Mouse (Mus musculus): ENCODE data around the gene Ccdc126.
"Not testable (repeated sequence)": the region's sequence is repeated elsewhere in the genome, so short reads cannot be mapped to it uniquely, and the experiment has no call there.

Gene Ccdc126

GRCm38 (mm10) chr6:49318966-49319594 lies at the start of gene Ccdc126:
Ccdc126 (plus strand) TSS chr6:49319274.
- DNase-seq = peak; percentile 97 to 99

- DNase-seq = no peak
These were observed 49.2 kb upstream of the Ccdc126 start for GRCm38 (mm10) chr6:49269923-49270322.

DNA sequence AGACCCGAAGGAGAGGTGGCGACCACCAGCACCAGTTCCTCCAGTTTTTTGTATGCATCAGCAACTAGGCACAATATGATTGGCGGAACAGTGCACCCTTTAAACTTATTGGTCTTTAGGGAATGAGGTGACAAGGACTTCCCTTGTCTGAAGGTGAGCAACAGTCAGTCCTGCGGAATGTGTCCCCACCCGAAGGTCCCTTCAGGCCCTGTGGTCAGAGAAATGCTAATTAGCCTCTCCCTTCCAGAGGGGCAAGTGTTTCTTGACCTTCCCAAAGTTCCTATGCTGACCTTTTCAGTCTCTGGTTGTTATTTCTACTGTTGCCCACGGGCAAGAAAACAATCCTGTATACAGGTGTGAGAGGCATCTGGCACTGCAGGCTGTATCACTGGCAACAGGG lies 47.3 kb upstream of the Ccdc126 start:
- DNase-seq = no peak

DNA sequence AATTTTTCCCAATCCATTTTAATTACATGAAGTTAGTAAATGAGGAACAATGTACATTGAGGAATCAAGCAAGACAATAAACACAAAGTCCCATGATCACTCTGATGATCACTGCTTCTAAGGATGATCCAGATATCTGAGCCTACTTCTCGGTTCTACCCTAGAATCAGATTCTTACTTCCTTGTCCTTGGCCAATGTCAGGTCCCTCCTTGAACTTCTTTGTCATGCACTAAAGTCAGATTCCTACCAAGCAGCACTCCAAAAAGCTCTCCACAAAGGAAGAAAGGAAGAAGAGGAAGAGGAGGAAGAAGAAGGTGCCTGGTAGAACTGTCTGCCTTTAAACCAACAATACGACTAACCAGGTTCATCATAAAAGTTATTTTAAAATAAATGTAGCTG lies 46.2 kb upstream of the Ccdc126 start:
- no peak for DNase-seq

GRCm38 (mm10) chr6:49273934-49274333 lies 45.1 kb upstream of the Ccdc126 start:
- DNase-seq = no peak

- no peak for DNase-seq
These were observed 44.5 kb upstream of the Ccdc126 start for GRCm38 (mm10) chr6:49274416-49275091.

GRCm38 (mm10) chr6:49275296-49275695 lies 43.8 kb upstream of the Ccdc126 start:
- no peak for DNase-seq

DNA sequence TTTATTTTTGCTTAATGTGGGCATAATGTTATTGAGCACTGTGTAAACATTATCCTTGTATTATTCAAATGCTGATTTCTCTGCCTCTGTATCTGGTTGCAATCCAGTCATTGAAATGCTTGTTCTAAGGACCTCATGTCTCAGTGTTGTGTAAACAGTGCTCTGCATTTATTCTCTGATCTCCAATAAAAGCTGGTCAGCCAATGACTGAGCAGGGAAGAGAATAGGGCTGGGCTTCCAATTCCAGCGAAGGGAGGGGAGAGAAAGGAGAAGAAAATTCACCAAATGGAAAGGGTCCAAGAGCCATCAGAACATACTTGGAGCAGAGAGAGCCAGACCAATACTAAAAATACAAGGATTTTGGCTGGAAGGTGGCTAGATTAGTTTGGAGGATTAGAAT lies 38.1 kb upstream of the Ccdc126 start:
- no peak for DNase-seq

GRCm38 (mm10) chr6:49282122-49282521 lies 37.0 kb upstream of the Ccdc126 start:
- peak in 1 of 2 experiments; percentile 21 for DNase-seq

GRCm38 (mm10) chr6:49298286-49298685 lies 20.8 kb upstream of the Ccdc126 start:
- no peak for DNase-seq

- DNase-seq = not testable (repeated sequence)
These were observed 4.3 kb upstream of the Ccdc126 start for GRCm38 (mm10) chr6:49314821-49315220.

DNA sequence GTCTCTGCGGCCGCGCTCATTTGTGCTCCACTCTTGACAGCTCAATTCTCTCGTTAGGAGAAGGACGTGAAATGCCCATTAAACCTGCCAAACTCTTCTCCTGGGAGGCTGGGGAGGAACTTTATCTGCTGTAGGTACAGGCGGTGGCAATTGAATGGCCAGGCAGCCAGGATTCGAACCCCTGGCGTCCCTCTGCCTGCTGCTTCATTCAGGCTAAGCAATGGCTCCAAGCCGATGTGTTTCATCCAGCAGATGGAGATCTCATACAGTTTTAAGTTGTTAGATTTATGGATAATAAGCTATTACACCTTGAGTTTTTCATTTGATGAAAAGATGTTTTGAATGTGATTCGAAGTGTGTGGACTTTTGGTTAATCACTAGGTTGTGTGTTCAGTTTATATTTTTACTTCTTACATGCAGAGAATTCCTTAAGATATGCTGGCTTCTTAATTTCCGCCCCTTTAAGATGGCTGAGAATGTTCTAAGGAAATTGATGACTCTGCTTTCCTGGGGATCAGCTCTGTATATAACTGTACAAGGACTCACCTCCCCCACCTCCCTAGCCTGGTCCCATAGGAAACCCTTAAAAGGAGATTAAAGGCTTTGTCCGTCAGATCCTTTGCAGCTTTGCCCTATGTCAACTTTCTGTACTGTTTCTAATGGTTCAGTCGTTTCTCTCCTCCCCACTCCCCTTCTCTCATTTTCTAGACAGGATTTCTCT lies 681 bp downstream of the Ccdc126 start:
- DNase-seq = peak in 1 of 2 experiments; percentile 6

DNA sequence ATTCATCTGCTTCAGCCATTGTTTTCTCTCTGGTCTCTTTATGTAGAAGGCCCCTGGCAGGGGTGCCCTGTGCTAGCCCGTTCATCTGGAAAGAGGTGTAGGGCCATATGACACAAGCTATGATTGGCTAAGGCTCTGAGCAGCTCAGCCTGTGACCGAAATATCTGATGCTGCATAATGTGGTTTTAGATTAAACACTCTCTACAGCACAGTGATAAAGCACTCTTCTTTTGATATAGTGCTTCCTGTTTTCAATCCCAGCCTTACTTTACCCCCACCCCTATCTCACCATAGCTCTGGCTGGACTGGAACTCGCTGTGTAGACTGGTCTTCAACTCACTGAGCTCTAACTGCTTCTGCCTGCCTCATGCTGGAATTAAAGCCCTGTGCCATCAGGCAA lies 2.3 kb downstream of the Ccdc126 start:
- no peak for DNase-seq

DNA sequence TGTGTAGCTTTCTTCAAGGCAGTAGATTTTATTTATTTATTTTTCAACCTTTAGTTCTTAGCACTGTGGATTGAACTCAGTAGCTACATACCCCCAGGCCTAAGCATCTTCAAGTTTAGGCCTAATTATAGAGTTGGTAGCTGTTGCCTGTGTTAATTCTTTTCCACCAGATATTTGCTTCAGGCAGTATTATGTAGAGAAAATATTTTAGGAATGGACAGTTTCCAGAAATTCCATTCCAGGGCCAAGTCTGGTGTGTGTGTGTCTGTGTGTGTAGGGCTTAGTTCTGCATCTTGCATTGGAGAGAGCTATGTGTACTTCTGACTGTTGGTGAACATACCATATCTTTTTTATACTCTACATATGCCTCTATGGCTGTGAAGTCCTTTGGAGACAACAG lies 3.0 kb downstream of the Ccdc126 start:
- no peak for DNase-seq

- no peak for DNase-seq
These were observed 3.9 kb downstream of the Ccdc126 start for GRCm38 (mm10) chr6:49322986-49323385.

GRCm38 (mm10) chr6:49324528-49324927 lies 5.5 kb downstream of the Ccdc126 start:
- no peak for DNase-seq

- DNase-seq = no peak
These were observed 6.2 kb downstream of the Ccdc126 start for GRCm38 (mm10) chr6:49325294-49325693.

GRCm38 (mm10) chr6:49326846-49327245 lies 7.8 kb downstream of the Ccdc126 start:
- DNase-seq = no peak

DNA sequence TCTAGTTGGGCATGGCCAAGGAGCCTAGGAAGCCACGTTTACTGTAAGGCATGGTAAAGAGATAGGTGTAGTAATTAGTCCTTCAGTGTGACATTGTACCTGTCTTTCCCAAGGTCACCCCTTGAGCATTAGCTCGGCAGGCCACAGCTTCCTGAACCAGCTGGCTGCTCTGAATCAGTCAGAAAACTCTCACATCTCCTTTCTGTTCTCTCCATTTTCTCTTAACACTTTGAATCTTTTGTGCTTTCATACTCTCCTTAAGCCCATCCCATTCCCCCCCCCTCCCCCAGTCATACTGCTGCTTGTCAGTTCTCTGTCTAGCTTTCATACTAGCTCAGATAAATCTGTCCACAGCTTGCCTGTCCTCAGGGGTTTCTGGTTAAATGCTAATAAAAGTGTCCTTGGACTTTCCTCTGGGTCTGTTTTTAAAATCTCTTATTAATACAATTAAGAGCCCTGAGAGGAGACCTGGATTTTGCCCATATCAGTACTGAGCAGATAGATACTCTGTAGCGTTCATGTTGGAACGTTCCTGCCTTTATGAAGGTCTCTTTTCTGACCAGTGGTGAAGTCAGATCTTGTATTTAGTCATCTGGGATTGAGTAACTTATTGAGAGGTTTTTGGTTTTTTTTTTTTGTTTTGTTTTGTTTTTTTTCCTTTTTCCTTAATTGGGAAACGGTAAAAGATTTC lies 12.4 kb downstream of the Ccdc126 start:
- DNase-seq = no peak

- no peak for DNase-seq
These were observed 12.9 kb downstream of the Ccdc126 start for GRCm38 (mm10) chr6:49332060-49332370.

- no peak for DNase-seq
These were observed 19.5 kb downstream of the Ccdc126 start for GRCm38 (mm10) chr6:49338566-49338965.

DNA sequence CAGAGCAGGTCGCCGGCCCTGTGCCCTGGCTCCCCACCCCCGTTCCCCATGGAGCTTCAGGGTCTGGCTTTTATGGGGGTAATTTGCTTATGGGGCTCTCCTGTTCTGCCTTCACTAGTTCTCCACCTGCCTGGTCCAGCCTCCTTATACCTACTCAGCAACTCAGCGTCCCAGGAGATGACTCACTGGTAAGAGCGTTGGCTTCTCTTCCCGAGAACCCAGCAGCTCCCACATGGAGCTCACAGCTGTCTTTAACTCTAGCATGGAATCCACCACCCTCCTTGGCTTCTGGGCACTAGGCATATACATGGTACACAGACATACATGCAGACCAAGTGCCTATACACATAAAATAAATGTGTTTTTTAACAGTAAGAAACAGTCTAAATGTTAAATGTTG lies 20.1 kb downstream of the Ccdc126 start:
- no peak for DNase-seq

GRCm38 (mm10) chr6:49343737-49344469 lies 24.8 kb downstream of the Ccdc126 start:
- no peak for DNase-seq

Data from cerebellum, adult 18-20 months (tissue).